Mouse (Mus musculus) cerebellum, adult 2 months (tissue): ENCODE data around the gene Cars2. TPM values are rescaled to one million over a fixed set of nuclear protein-coding genes. Genes with fewer than 3 reads are reported as not detected.
"Not testable (repeated sequence)": the region's sequence is repeated elsewhere in the genome, so short reads cannot be mapped to it uniquely, and the experiment has no call there.

Source experiments
- DNase-seq, 2 experiments: peaks; one replicate each; pipeline ENCODE4 v3.0.0; 2021
- H3K27ac ChIP-seq: fragments of 200-500 bp; 2 replicates; pipeline ENCODE4 v1.5.1; 2012; ENCODE audit warnings: low read length, control low read depth, inconsistent platforms; ENCODE audit not compliant: insufficient read depth
- H3K27me3 ChIP-seq: fragments of 200-500 bp; 2 replicates; pipeline ENCODE4 v1.6.1; 2012; ENCODE audit warnings: inconsistent platforms, mild to moderate bottlenecking, low read length, moderate library complexity; ENCODE audit not compliant: control insufficient read depth, insufficient read depth
- H3K4me1 ChIP-seq: fragments of 200-500 bp; 2 replicates; pipeline ENCODE4 v1.6.1; 2011; ENCODE audit warnings: low read length; ENCODE audit not compliant: control insufficient read depth, insufficient read depth
- H3K4me3 ChIP-seq: fragments of 200-500 bp; replicated peaks from 2 replicates; pipeline ENCODE3; 2011; ENCODE audit warnings: mild to moderate bottlenecking, low read depth, low read length, control low read depth; ENCODE audit not compliant: insufficient read depth
- CTCF ChIP-seq: fragments of 200-500 bp; IDR thresholded peaks from 2 replicates; pipeline ENCODE4 v1.5.1; 2011; ENCODE audit warnings: low read depth, mild to moderate bottlenecking, control low read depth, low read length, moderate library complexity, borderline replicate concordance; ENCODE audit not compliant: insufficient read depth
- POLR2A ChIP-seq: fragments of 200-500 bp; IDR thresholded peaks from 2 replicates; pipeline ENCODE4 v1.6.1; 2011; ENCODE audit warnings: low read length, control low read depth, borderline replicate concordance; ENCODE audit not compliant: insufficient read depth
- WGBS: fragments of 180-500 bp; shearing (Covaris S2); methylation state at CpG from one replicate; pipeline ENCODE4 v1.1.7; 2018; 5-methylcytosine and 5-hydroxymethylcytosine counted together
- polyA plus RNA-seq: library from polyadenylated mRNA; depleted of rRNA; stranded (reverse); fragments of >200 nt; gene quantifications from 2 replicates; pipeline ENCODE4 v1.2.3, GENCODE M21; 2012

Cars2 gene
- polyA plus RNA-seq, 1 experiment, result 27.4 TPM

GRCm38 (mm10) chr8:11498786-11499485 lies 51.6 kb downstream of the Cars2 start:
- Histone ChIP-seq H3K4me3 (no peak overlapping the region), H3K27me3 (no peaks in the 10 kb centered on the region), H3K4me1 (peaks cover 5% of the 10 kb centered on the region; the same call in 1 of the 2 replicates), H3K27ac (no peak overlapping the region)
- no peak for DNase-seq
- TF ChIP-seq POLR2A, result no peak
- no peak for TF ChIP-seq CTCF
- WGBS, result 93% methylated on average over 4 of the region's 4 CpGs

DNA sequence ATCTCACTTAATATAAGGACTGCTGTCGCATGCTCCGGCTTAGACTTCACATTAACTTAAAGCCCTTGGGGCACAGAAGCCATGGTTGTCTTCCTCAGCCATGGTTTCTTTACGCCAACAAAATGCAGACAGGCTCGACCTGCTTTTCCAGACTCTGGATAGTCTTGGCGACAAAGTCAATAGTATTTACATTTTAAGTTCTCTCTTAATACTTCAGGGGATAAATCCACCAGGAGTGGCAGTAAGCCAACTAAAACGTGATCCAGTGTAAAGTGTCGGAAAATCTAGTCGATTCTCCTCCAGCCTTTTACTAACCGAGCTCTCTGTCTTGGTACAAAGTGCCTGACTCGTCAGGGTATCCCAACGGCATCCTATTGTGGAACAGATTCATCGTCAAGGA lies 52.3 kb downstream of the Cars2 start:
- no peaks in the 10 kb centered on the region for H3K27me3 ChIP-seq
- H3K4me3 ChIP-seq, result no peak overlapping the region
- H3K27ac ChIP-seq, result no peak overlapping the region
- TF ChIP-seq POLR2A, result no peak
- TF ChIP-seq CTCF, result no peak
- no peak for DNase-seq
- WGBS, result 76% methylated on average over 12 of the region's 12 CpGs
- peaks cover 5% of the 10 kb centered on the region; the same call in 1 of the 2 replicates for H3K4me1 ChIP-seq

- Histone ChIP-seq H3K4me1 (peaks cover 5% of the 10 kb centered on the region; the same call in 1 of the 2 replicates), H3K4me3 (peak within 1 kb of the TSS; percentile 89), H3K27me3 (no peaks in the 10 kb centered on the region), H3K27ac (peak within 1 kb of the TSS; percentile 89)
- 3% methylated on average over 73 of the region's 73 CpGs for WGBS
- TF ChIP-seq CTCF (no peak), POLR2A (peak; percentile 70; the same call in 1 of the 2 replicates)
- DNase-seq, result peak; percentile 90 to 92
Observed at GRCm38 (mm10) chr8:11497017-11497990, 53.3 kb downstream of the Cars2 start, which contains the start of gene Naxd. Naxd (plus strand) TSS chr8:11497506.

DNA sequence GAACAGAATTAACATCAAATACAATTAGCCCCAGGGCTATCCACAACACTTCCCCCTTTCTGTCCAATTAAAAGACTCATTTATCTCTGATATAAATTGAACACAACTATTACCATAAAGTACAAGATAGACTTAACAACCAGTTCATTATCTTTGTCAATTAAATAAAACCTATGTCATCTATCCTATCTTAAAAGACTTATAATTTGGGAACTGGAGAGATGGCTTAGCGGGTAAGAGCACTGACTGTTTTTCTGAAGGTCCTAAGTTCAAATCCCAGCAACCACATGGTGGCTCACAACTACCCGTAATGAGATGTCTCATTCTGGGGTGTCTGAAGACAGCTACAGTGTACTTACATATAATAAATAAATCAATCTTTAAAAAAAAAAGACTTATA lies 58.2 kb downstream of the Cars2 start:
- H3K27me3 ChIP-seq, DNase-seq, H3K4me3 ChIP-seq, H3K4me1 ChIP-seq, H3K27ac ChIP-seq: not testable (repeated sequence)
- 82% methylated on average over 2 of the region's 2 CpGs for WGBS

GRCm38 (mm10) chr8:11487229-11487628 lies 63.4 kb downstream of the Cars2 start:
- WGBS, result 68% methylated on average over 4 of the region's 4 CpGs

DNA sequence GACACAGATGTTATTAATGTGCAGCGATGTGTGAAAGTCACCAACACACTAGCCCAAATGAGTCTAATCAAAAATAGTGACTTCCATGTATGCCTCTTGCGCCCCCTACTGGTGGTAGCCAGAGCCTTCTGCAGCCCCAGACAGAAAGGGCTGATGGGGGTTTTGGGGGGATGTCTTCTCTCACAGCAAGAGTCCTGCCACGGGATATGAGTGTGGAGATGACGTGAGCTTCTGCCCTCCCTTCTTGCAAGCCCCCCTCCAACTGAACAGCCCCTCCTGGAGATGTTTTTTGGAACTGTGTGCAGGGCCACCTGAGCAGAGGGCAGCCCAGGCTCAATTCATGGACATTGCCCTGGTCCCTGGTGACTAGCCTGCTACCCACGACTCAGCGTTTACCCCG lies 64.4 kb downstream of the Cars2 start:
- 19% methylated on average over 7 of the region's 7 CpGs for WGBS
- Histone ChIP-seq H3K4me3 (no peak overlapping the region), H3K27ac (no peak overlapping the region), H3K4me1 (no peaks in the 10 kb centered on the region), H3K27me3 (no peaks in the 10 kb centered on the region)
- DNase-seq, result peak; percentile 44 to 57
- TF ChIP-seq POLR2A (no peak), CTCF (peak; percentile 77)

More at GRCm38 (mm10) chr8:11487229-11487628, 63.4 kb downstream of the Cars2 start:
- Histone ChIP-seq H3K4me1 (no peaks in the 10 kb centered on the region), H3K4me3 (no peak overlapping the region), H3K27ac (no peak overlapping the region), H3K27me3 (no peaks in the 10 kb centered on the region)
- TF ChIP-seq POLR2A, result no peak
- TF ChIP-seq CTCF, result no peak
- DNase-seq, result no peak

DNA sequence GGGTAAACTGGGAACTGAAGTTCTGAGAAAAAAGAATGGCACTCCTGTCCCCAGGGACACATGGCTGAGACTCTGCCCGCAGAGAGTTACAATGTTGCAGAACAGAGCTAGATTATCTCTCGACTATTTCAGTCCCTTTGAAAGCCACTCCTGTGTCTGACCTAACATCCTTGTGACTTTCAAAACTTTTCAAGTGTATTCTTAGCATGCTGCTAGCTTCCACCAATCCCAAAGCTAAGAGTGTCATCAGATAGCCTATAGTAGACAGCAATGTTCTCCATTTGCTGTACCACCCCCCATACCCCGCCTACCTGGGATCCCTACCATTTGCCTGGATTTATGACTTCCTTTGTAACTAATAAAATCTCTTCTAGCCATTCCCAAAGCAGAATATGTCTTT lies 68.0 kb downstream of the Cars2 start:
- Histone ChIP-seq H3K27ac (no peak overlapping the region), H3K4me3 (no peak overlapping the region), H3K4me1 (no peaks in the 10 kb centered on the region), H3K27me3 (peaks cover 2% of the 10 kb centered on the region; the same call in 1 of the 2 replicates)
- no peak for TF ChIP-seq CTCF
- TF ChIP-seq POLR2A, result no peak
- WGBS, result 75% methylated on average over 3 of the region's 3 CpGs
- no peak for DNase-seq
